In the genomic region with DNA sequence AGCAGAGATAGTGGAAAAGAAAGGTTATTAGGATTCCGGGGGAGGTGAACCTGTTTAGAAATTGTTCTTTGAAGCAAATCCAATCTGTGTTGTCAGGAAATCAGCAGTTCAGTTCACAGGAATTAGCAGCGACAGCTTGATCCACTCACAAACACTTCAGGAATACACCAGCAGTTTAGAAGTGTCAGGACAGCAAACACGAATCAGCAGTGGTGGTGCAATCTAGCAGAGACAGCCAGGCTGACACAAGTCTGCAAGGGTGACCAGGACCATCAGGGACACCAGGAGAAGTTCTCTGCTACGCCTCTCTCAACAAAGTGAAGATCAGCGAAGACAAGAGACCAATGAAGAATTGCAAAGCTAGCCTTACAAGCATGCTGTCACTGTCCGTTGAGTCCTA, we compare ENCODE assay signal across 25 mouse cellular contexts. TPM values are rescaled to one million over a fixed set of nuclear protein-coding genes. Genes with fewer than 3 reads are reported as not detected.
"Had no signal": no experiment of that assay in that cellular context is flagged by ENCODE, and none has a peak within 500 bp of the region (broad histone marks: within the 10 kb centered on the region; RNA-seq: fewer than 3 reads in every experiment).

No protein-coding gene starts in this region.

- H3K4me3 ChIP-seq: forebrain, embryonic 15.5 days; heart, adult 2 months; heart, embryonic 13.5 days; heart, embryonic 15.5 days; hindbrain, embryonic 13.5 days; hindbrain, embryonic 15.5 days; kidney, embryonic 15.5 days; left cerebral cortex, adult 2 months; limb, embryonic 10.5 days; limb, embryonic 12.5 days had no signal

- H3K36me3 ChIP-seq: forebrain, embryonic 15.5 days; heart, embryonic 13.5 days; heart, embryonic 15.5 days; hindbrain, embryonic 13.5 days; hindbrain, embryonic 15.5 days; kidney, embryonic 15.5 days; limb, embryonic 10.5 days; limb, embryonic 12.5 days had no signal

- H3K9me3 ChIP-seq: forebrain, embryonic 15.5 days; hindbrain, embryonic 13.5 days; hindbrain, embryonic 15.5 days; kidney, embryonic 15.5 days; limb, embryonic 10.5 days had no signal

- ATAC-seq: forebrain, embryonic 15.5 days; forebrain, postnatal 0 days; hindbrain, postnatal 0 days; intestine, embryonic 16.5 days had no signal

- H3K4me2 ChIP-seq: forebrain, embryonic 15.5 days; heart, embryonic 11.5 days; heart, embryonic 13.5 days; heart, embryonic 15.5 days; hindbrain, embryonic 13.5 days; hindbrain, embryonic 15.5 days; kidney, embryonic 15.5 days; limb, embryonic 12.5 days had no signal

- H3K27ac ChIP-seq: forebrain, embryonic 15.5 days; heart, adult 2 months; heart, embryonic 13.5 days; heart, embryonic 15.5 days; hindbrain, embryonic 13.5 days; hindbrain, embryonic 15.5 days; hindbrain, postnatal 0 days; kidney, embryonic 15.5 days; kidney, postnatal 0 days; left cerebral cortex, adult 2 months; limb, embryonic 10.5 days; limb, embryonic 12.5 days had no signal

- DNase-seq: forebrain, postnatal 0 days; gastrocnemius, postnatal 14 days; gastrocnemius, postnatal 36 days; heart, adult 11 months; heart, adult 2 months; heart, postnatal 14 days; heart, postnatal 36 days; kidney, adult 11 months; kidney, adult 2 months; kidney, adult 9 months; kidney, postnatal 14 days; kidney, postnatal 36 days had no signal

- H3K9ac ChIP-seq: forebrain, embryonic 15.5 days; forebrain, postnatal 0 days; heart, embryonic 13.5 days; heart, embryonic 15.5 days; hindbrain, embryonic 13.5 days; hindbrain, embryonic 15.5 days; kidney, embryonic 15.5 days; limb, embryonic 12.5 days had no signal

RNA-seq across cellular contexts. Expression of a gene that starts 3.6 kb away (rescaled TPM):
- total RNA-seq: heart, adult 2 months had no signal
